Mouse (Mus musculus) spleen, adult 2 months (tissue): Measurements from ENCODE around the gene Col4a3. TPM values are rescaled to one million over a fixed set of nuclear protein-coding genes. Genes with fewer than 3 reads are reported as not detected.

Source experiments
- DNase-seq, 2 experiments: peaks; one replicate each; pipeline versions ENCODE4 v3.0.0 to v3.0.0-alpha.2; 2012 to 2021; ENCODE audit warnings: low spot score in 2 of 2, low read depth in 1 of 2
- H3K27ac ChIP-seq: fragments of 200-500 bp; 2 replicates; pipeline ENCODE4 v1.5.1; 2012; ENCODE audit warnings: low read length, inconsistent platforms; ENCODE audit not compliant: insufficient read depth
- H3K27me3 ChIP-seq: fragments of 200-500 bp; 2 replicates; pipeline ENCODE4 v1.6.1; 2012; ENCODE audit warnings: mild to moderate bottlenecking, moderate library complexity, low read length, inconsistent platforms; ENCODE audit not compliant: control insufficient read depth, insufficient read depth
- H3K36me3 ChIP-seq: fragments of 200-500 bp; 2 replicates; pipeline ENCODE4 v1.6.1; 2012; ENCODE audit warnings: mild to moderate bottlenecking, low read length, inconsistent platforms; ENCODE audit not compliant: control insufficient read depth, insufficient read depth
- H3K4me1 ChIP-seq: fragments of 200-500 bp; 2 replicates; pipeline ENCODE4 v1.6.1; 2011; ENCODE audit warnings: inconsistent platforms; ENCODE audit not compliant: control insufficient read depth, insufficient read depth, insufficient read length
- H3K4me3 ChIP-seq: fragments of 200-500 bp; 2 replicates; pipeline ENCODE4 v1.5.1; 2011; ENCODE audit warnings: mild to moderate bottlenecking, inconsistent platforms; ENCODE audit not compliant: insufficient read depth, insufficient read length; ENCODE audit errors: extremely low read depth
- CTCF ChIP-seq: fragments of 200-500 bp; IDR thresholded peaks from 2 replicates; pipeline ENCODE4 v1.5.1; 2011; ENCODE audit warnings: mild to moderate bottlenecking, inconsistent platforms; ENCODE audit not compliant: insufficient read depth, insufficient read length, insufficient replicate concordance; ENCODE audit errors: extremely low read depth
- POLR2A ChIP-seq: fragments of 200-500 bp; IDR thresholded peaks from 2 replicates; pipeline ENCODE4 v1.6.1; 2011; ENCODE audit warnings: low read depth, low read length, inconsistent platforms
- WGBS: fragments of 180-500 bp; shearing (Covaris S2); methylation state at CpG from one replicate; pipeline ENCODE4 v1.1.7; 2018; 5-methylcytosine and 5-hydroxymethylcytosine counted together
- polyA plus RNA-seq: library from polyadenylated mRNA; depleted of rRNA; stranded (reverse); fragments of >200 nt; gene quantifications from 2 replicates; pipeline ENCODE4 v1.2.3, GENCODE M21; 2012; rRNA removed

Gene Col4a3
- 0.04 and 0.27 TPM in 2 replicates for polyA plus RNA-seq

- WGBS, result 9% methylated on average over 32 of the region's 34 CpGs
- TF ChIP-seq CTCF, result no peak
- TF ChIP-seq POLR2A, result no peak
- no peaks in the 10 kb centered on the region for H3K4me1 ChIP-seq
- peak within 1 kb of the TSS; percentile 13; the same call in 1 of the 2 replicates for H3K4me3 ChIP-seq
- no peaks in the 10 kb centered on the region for H3K36me3 ChIP-seq
- no peak within 1 kb of the TSS for H3K27ac ChIP-seq
- no peaks in the 10 kb centered on the region for H3K27me3 ChIP-seq
- DNase-seq, result no peak
Measured at GRCm38 (mm10) chr1:82586713-82587399, at the start of gene Col4a3, which contains the start of gene Col4a4. Col4a3 (plus strand) TSS chr1:82586921. Col4a4 (minus strand) TSS chr1:82586849.

GRCm38 (mm10) chr1:82537848-82538247 is 48.9 kb upstream of the Col4a3 start:
- H3K4me1 ChIP-seq, result no peaks in the 10 kb centered on the region
- no peaks in the 10 kb centered on the region for H3K27me3 ChIP-seq
- H3K36me3 ChIP-seq, result no peaks in the 10 kb centered on the region
- no peak overlapping the region for H3K27ac ChIP-seq
- H3K4me3 ChIP-seq, result no peak overlapping the region
- no peak for DNase-seq
- 79% methylated on average over 3 of the region's 3 CpGs for WGBS
- TF ChIP-seq POLR2A (no peak), CTCF (no peak)

GRCm38 (mm10) chr1:82540056-82540455 is 46.7 kb upstream of the Col4a3 start:
- TF ChIP-seq CTCF (no peak), POLR2A (no peak)
- H3K36me3 ChIP-seq, result no peaks in the 10 kb centered on the region
- 61% methylated on average over 5 of the region's 5 CpGs for WGBS

GRCm38 (mm10) chr1:82543934-82544333 is 42.8 kb upstream of the Col4a3 start:
- 91% methylated on average over 2 of the region's 2 CpGs for WGBS
- DNase-seq, result no peak
- Histone ChIP-seq H3K36me3 (no peaks in the 10 kb centered on the region), H3K27ac (no peak overlapping the region), H3K4me3 (no peak overlapping the region), H3K4me1 (no peaks in the 10 kb centered on the region), H3K27me3 (no peaks in the 10 kb centered on the region)
- TF ChIP-seq CTCF, result no peak
- TF ChIP-seq POLR2A, result no peak

More at GRCm38 (mm10) chr1:82540056-82540455, 46.7 kb upstream of the Col4a3 start:
- Histone ChIP-seq H3K4me3 (no peak overlapping the region), H3K27ac (no peak overlapping the region), H3K27me3 (no peaks in the 10 kb centered on the region), H3K4me1 (no peaks in the 10 kb centered on the region)
- no peak for DNase-seq

- Histone ChIP-seq H3K36me3 (no peaks in the 10 kb centered on the region), H3K27ac (no peak overlapping the region), H3K4me1 (no peaks in the 10 kb centered on the region), H3K27me3 (no peaks in the 10 kb centered on the region), H3K4me3 (no peak overlapping the region)
- TF ChIP-seq POLR2A (no peak), CTCF (no peak)
- no peak for DNase-seq
- WGBS, result 78% methylated on average over 6 of the region's 6 CpGs
Measured at GRCm38 (mm10) chr1:82544419-82545185, 42.1 kb upstream of the Col4a3 start.

GRCm38 (mm10) chr1:82545199-82545960 is 41.3 kb upstream of the Col4a3 start:
- DNase-seq, result no peak
- Histone ChIP-seq H3K27me3 (no peaks in the 10 kb centered on the region), H3K4me1 (no peaks in the 10 kb centered on the region), H3K27ac (no peak overlapping the region), H3K4me3 (no peak overlapping the region), H3K36me3 (no peaks in the 10 kb centered on the region)
- WGBS, result 88% methylated on average over 8 of the region's 8 CpGs
- no peak for TF ChIP-seq CTCF
